17 mouse cellular contexts compared by ENCODE assay signal in genomic region chr5:132168224-132168623, GRCm38 (mm10).
"Had no signal": no experiment of that assay in that cellular context is flagged by ENCODE, and none has a peak within 500 bp of the region (broad histone marks: within the 10 kb centered on the region; RNA-seq: fewer than 3 reads in every experiment).

No protein-coding gene starts in this region.

- H3K4me3 ChIP-seq: liver, embryonic 12.5 days; midbrain, embryonic 10.5 days; midbrain, embryonic 12.5 days; myocyte; neural tube, embryonic 13.5 days; neural tube, embryonic 15.5 days had no signal

- DNase-seq: lung, adult 18-20 months; lung, postnatal 4 days; midbrain, embryonic 14.5 days; retina, postnatal 1 day; right cerebral cortex, postnatal 14 days; spleen, adult 18-20 months; thymus, adult 18-20 months; thymus, postnatal 14 days; thymus, postnatal 36 days had no signal

- H3K4me2 ChIP-seq: liver, embryonic 12.5 days; midbrain, embryonic 12.5 days; neural tube, embryonic 13.5 days; neural tube, embryonic 15.5 days had no signal

- H3K4me1 ChIP-seq: liver, embryonic 12.5 days had no signal

- H3K9ac ChIP-seq: liver, embryonic 12.5 days; liver, embryonic 14.5 days; midbrain, embryonic 12.5 days; neural tube, embryonic 13.5 days; neural tube, embryonic 15.5 days had no signal

- H3K27ac ChIP-seq: liver, embryonic 12.5 days; liver, embryonic 14.5 days; midbrain, embryonic 10.5 days; midbrain, embryonic 12.5 days; neural tube, embryonic 13.5 days; neural tube, embryonic 15.5 days had no signal

- ATAC-seq: liver, embryonic 12.5 days; midbrain, embryonic 16.5 days had no signal

- H3K9me3 ChIP-seq: liver, embryonic 12.5 days; midbrain, embryonic 10.5 days; midbrain, embryonic 12.5 days; neural tube, embryonic 13.5 days; neural tube, embryonic 15.5 days had no signal

- H3K36me3 ChIP-seq: liver, embryonic 12.5 days; midbrain, embryonic 10.5 days; midbrain, embryonic 12.5 days; neural tube, embryonic 13.5 days; neural tube, embryonic 15.5 days had no signal

- H3K27me3 ChIP-seq: liver, embryonic 12.5 days; midbrain, embryonic 12.5 days; neural tube, embryonic 13.5 days; neural tube, embryonic 15.5 days had no signal
